Mouse (Mus musculus): ENCODE data around the gene Gns. TPM values are rescaled to one million over a fixed set of nuclear protein-coding genes. Genes with fewer than 3 reads are reported as not detected.

The Gns gene
- polyA plus RNA-seq, 1 experiment: 50.9 TPM

DNA sequence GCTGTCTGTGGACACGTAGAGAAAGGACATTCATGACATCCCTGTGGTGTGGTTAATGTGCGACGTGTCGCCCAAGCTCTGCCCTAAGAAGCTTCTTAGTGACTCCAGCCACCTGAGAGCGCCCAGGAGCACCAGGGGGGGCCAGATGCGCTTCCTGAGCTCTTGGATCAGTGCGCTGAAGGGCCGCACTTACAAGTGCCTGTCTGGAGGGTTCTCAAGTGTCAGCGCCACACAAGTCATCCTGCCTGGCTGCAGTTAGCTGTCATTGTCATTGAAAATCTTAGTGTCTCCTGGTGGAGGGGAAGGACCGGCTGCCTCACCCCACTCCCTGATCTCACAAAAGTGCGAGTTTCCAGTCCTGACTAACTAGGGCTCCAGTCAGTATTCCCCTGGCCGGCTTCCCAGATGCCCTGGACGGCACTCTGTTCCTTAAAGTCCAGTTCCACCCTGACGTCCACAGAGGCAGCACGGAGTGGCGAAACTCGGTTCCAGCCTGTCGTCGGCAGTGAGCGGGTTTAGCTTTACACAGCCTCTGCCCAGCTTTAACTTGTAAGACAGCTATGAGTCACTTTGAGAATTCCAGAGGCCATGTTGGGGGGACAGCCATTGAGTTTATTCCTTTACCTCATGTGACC, 30.8 kb downstream of the Gns start:
- no peak for DNase-seq (ENCODE audit: extremely low spot score in 1 of 2, low spot score in 1 of 2)

- DNase-seq (ENCODE audit: extremely low spot score in 1 of 2, low spot score in 1 of 2): no peak
Observed at GRCm38 (mm10) chr10:121398599-121398998, 33.7 kb downstream of the Gns start.

GRCm38 (mm10) chr10:121401005-121401404, 36.1 kb downstream of the Gns start:
- no peak for DNase-seq (ENCODE audit: extremely low spot score in 1 of 2, low spot score in 1 of 2)

- no peak for DNase-seq (ENCODE audit: extremely low spot score in 1 of 2, low spot score in 1 of 2)
Observed at GRCm38 (mm10) chr10:121403104-121403503, 38.2 kb downstream of the Gns start.

DNA sequence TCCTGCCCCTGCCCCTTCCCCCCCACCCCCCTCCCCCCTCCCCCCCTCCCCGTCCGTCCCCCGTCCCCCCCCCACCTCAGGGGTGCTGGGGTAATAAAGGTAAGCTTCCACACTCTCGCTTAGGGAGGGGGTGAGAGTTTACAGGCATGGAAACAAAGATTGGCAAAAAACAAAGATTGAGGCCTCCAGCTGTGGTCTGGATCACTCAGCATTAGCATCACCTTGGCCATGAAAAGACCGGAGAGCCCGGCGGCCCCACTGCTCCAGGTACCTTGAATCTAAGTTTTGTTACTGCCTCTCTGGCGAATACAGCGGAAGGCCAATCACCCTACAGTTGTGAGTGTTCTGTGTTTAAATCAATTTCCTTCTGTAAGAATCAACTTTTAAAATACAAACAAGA, 39.1 kb downstream of the Gns start:
- no peak for DNase-seq (ENCODE audit: extremely low spot score in 1 of 2, low spot score in 1 of 2)

- DNase-seq (ENCODE audit: extremely low spot score in 1 of 2, low spot score in 1 of 2): peak in 1 of 2 experiments; percentile 51
Observed at GRCm38 (mm10) chr10:121409717-121410116, 44.8 kb downstream of the Gns start.

GRCm38 (mm10) chr10:121411721-121412455, 47.0 kb downstream of the Gns start:
- DNase-seq (ENCODE audit: extremely low spot score in 1 of 2, low spot score in 1 of 2): no peak

GRCm38 (mm10) chr10:121412824-121413223, 47.9 kb downstream of the Gns start:
- DNase-seq (ENCODE audit: extremely low spot score in 1 of 2, low spot score in 1 of 2): no peak

GRCm38 (mm10) chr10:121414127-121414526, 49.2 kb downstream of the Gns start:
- no peak for DNase-seq (ENCODE audit: extremely low spot score in 1 of 2, low spot score in 1 of 2)

GRCm38 (mm10) chr10:121418835-121419234, 53.9 kb downstream of the Gns start:
- DNase-seq (ENCODE audit: extremely low spot score in 1 of 2, low spot score in 1 of 2): no peak

DNA sequence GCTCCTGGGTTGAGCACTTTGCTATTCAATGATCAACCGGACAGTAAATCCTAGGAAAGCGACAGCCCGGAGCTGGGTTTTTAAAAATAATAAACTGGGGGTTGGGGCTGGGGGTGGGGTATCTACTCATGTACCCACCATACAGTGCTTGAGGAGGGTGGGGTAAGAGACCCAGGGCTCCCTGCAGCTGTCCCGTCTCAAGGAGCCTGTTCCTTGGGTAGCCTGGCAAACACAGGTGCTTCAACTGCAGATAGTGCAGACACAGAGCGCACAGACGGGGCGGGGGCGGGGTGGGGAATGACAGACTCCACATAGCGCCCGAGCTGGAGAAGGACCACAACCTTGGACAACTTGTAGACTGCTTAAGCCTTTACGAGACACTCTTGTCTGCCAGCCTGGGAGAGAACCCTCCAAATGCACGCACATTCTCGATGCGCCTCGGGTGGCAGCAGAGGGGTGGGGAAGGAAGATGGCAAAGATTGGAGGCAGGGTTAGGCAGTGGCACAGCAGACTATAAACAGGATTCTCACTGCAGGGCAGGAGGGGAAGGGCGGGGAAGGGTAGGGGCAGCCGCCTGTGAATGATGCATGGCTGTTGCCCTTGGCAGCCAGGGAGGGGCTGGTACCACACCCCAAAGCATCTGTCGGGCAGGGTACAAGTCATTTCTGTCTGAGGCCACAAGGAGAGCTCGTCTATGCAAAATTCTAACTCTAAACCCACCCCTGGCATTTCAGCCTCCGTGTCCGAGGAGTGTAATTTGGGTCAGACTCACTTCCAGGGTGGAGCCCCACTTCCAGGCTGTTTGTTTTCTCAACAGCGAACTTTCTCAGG, 55.0 kb downstream of the Gns start:
- DNase-seq (ENCODE audit: extremely low spot score in 1 of 2, low spot score in 1 of 2): no peak

GRCm38 (mm10) chr10:121421023-121421422, 56.1 kb downstream of the Gns start:
- no peak for DNase-seq (ENCODE audit: extremely low spot score in 1 of 2, low spot score in 1 of 2)

- DNase-seq (ENCODE audit: extremely low spot score in 1 of 2, low spot score in 1 of 2): no peak
Observed at GRCm38 (mm10) chr10:121421657-121422290, 56.9 kb downstream of the Gns start.

DNA sequence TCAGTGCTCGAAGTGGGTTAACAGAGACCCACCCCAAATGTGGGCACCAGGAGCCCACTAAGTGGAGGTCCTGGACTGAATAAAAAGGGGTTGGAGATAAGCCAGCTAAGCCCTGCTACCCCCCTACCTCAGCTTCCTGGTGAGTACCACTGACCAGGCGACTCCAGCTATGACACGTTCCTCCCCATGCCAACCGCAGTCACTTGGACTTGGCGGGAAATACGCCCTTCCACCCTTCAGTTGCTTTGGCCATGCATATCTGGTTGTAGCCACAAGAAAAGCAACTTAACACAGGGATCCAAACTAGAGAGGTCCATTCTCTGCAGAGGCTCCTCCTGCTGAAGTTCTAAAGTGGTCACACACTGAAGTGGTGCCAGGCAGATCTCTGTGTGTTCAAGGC, 57.4 kb downstream of the Gns start:
- DNase-seq (ENCODE audit: extremely low spot score in 1 of 2, low spot score in 1 of 2): no peak

- DNase-seq (ENCODE audit: extremely low spot score in 1 of 2, low spot score in 1 of 2): peak in 1 of 2 experiments; percentile 45
Observed at GRCm38 (mm10) chr10:121423541-121424349, 58.9 kb downstream of the Gns start.

GRCm38 (mm10) chr10:121424455-121424854, 59.6 kb downstream of the Gns start:
- DNase-seq (ENCODE audit: extremely low spot score in 1 of 2, low spot score in 1 of 2): no peak

GRCm38 (mm10) chr10:121425079-121425478, 60.2 kb downstream of the Gns start:
- DNase-seq (ENCODE audit: extremely low spot score in 1 of 2, low spot score in 1 of 2): no peak

DNA sequence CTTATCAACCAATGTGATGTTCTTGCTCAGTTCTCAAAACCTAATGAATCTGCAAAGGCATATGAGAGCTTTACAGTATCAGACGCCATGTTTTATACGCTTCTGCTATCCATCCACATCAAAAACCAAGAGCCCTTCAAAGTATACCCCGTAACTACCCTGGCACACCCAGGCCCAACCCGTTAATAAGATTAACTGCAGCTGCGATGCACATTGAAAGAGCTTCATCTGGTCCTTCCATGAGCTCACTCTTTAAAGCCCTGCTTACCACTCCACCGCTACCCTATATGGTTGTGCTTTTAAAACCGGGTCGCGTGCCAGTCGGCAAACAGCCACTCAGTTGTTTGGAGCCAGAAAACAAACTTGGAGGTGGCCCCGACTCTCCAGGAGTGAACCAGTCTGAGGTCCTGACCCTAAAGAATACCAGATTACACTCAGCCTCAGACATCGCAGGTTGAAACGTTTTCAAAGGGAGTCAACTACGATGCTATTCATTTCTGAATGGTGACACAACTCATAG, 60.7 kb downstream of the Gns start:
- DNase-seq (ENCODE audit: extremely low spot score in 1 of 2, low spot score in 1 of 2): no peak

GRCm38 (mm10) chr10:121426458-121427070, 61.7 kb downstream of the Gns start:
- no peak for DNase-seq (ENCODE audit: extremely low spot score in 1 of 2, low spot score in 1 of 2)
